Mouse (Mus musculus) layer of hippocampus, adult 11-12 months (tissue): ENCODE data around the gene Srd5a3.
A peak's percentile ranks its signal among the peaks of the same experiment; 100 is the strongest.

Experiments used
- DNase-seq: peaks from one replicate; pipeline ENCODE4 v3.0.0; 2022; ENCODE audit warnings: low spot score

The Srd5a3 gene

DNA sequence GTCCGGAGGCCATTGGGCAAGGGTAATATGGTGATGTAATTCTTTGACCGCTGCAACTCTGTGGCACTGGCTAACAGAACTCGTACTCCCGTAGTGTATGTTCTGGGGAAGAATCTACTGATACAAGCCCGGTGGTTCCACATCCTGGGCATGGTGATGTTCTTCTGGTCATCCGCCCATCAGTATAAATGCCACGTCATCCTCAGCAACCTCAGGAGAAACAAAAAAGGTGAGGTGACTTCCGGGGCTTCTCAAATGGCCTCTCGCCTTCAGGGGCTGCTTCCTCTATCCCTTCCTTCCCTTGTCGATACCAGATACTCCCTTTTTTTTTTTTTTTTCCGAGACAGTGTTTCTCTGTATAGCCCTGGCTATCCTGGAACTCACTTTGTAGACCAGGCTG lies 13.4 kb downstream of the Srd5a3 start:
- no peak for DNase-seq

DNA sequence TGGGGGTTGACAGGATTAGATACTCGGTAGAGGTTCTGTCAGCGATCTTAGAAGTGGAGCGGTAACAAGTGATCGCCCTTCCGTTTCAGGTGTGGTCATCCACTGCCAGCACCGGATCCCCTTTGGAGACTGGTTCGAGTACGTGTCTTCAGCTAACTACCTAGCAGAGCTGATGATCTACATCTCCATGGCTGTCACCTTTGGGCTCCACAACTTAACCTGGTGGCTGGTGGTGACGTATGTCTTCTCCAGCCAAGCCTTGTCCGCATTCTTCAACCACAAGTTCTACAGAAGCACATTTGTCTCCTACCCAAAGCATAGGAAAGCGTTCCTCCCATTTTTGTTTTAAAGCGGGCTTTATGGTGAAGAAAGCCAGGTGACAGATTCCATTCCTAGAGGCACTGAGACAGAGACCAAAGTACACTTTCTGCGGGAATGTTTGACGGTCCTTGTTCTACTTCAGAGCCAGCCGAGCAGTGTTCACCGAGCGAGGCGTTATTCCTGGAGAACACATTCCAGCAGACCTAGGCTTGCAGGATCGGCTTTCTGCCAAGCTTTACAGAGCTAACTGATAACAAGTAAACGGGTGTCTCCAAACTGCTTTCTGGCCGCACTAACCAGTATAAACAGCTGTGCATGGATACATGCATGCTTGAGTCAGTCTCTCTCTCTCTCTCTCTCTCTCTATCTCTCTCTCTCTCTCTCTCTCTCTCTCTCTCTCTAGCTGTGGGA lies 14.5 kb downstream of the Srd5a3 start:
- DNase-seq = no peak

DNA sequence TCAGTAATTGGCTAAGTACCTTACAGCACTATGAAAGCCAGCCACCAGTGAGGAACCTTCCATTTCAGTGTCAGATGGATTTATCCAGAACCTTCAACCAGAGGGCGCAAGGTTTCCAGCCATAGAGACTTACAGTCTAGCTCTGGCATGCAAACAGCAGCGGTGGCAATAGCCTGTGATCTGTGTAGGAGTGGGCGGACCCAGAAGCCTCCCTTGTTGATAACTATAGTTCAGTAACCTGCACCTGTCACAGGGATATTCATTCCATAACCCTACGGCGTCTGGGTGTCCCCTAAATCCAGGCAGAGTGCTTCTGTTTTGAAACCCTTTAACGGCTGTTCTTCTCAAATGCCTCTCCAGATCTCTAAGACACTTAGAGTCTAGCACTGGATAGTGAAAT lies 19.5 kb downstream of the Srd5a3 start:
- DNase-seq = no peak

- DNase-seq = no peak
Measured at GRCm38 (mm10) chr5:76160086-76160485, 20.0 kb downstream of the Srd5a3 start.

DNA sequence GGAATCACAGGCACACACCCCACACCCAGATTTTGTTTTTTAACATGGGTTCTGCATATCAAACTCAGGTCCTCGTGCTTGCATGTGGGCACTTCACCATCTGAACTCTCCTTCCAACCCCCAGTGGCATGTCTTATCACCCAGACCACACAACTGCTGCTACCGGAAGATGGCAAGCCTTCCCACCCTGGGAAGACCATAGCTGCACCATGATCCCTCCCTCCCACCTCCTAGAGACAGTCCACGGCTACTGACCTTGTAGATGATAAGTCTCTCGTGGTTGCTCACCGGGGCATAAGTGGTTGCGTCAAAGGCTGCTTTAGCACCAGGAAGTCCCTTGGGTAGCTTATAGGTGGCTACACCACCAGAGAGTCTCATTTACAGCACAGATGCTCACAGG lies 21.4 kb downstream of the Srd5a3 start:
- no peak for DNase-seq

- DNase-seq = no peak
Measured at GRCm38 (mm10) chr5:76162926-76163325, 22.9 kb downstream of the Srd5a3 start.

DNA sequence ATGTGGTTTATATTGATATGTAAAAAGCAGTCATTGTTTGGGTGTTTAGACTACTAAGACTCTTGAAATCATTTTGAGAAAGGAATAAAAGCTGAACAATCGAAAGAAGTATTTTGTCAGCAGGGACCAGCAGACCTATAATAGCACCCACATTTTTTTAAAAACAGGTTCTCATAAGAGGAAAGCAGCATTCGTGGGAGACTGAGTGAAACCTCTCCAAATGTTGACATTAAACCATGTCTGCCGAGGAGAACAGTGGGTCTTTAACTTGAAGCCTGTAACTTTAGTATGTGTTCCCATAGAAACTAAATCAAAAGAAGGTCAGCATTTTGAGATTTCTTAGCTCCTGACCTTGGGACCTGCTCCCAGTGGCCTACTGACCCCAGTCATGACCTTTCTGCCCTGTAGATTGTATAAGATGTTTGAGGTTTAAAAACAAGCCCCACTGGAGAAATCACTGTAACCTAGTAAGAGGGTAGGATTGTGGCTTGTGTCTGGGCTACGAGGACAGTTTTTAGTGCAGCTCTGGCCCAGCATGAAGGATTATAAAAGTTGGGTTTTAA lies 23.8 kb downstream of the Srd5a3 start:
- no peak for DNase-seq

GRCm38 (mm10) chr5:76164827-76165226 lies 24.8 kb downstream of the Srd5a3 start:
- no peak for DNase-seq

- no peak for DNase-seq
Measured at GRCm38 (mm10) chr5:76170522-76170921, 30.5 kb downstream of the Srd5a3 start.

DNA sequence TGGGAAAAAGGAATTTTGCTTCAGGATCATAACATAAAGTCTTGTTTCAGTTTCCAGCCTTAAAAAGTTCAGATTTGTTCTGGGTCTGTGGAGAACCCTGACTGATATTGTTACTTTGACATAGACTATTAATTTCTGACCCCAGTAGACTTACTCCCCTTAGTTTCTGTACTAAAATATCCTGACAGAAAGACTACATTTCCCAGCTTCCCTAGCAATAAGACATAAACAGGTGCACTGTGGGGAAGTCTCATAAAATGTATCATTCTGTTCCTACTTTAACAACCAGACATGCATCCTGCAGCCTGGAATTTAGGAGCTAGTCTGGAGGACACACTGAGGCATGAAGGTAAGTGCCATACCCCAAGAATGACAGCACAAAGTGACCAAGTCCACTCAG lies 31.0 kb downstream of the Srd5a3 start:
- DNase-seq = no peak

- no peak for DNase-seq
Measured at GRCm38 (mm10) chr5:76175051-76175450, 35.0 kb downstream of the Srd5a3 start.

GRCm38 (mm10) chr5:76176411-76176810 lies 36.3 kb downstream of the Srd5a3 start:
- DNase-seq = no peak

DNA sequence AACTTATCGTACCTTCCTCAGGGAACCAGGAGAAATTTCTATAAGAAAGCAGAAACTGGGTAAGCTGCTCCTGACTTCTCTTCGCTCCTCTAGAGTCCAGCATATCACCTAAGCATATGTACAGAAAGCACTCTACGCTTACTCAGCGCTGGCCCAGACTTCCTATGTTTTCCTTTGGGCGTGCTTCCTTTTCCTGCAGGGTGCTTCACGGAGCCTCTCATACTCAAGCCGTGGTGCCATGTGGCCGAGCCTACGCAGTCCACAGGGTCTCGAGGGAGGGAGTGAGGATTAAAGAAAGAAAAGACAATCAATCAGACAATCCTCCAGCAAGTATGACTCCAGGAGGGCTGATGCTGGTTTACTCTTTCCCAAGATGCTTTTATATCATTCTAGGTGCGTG lies 36.8 kb downstream of the Srd5a3 start:
- no peak for DNase-seq

- no peak for DNase-seq
Measured at GRCm38 (mm10) chr5:76177664-76178063, 37.6 kb downstream of the Srd5a3 start.

GRCm38 (mm10) chr5:76179171-76179570 lies 39.1 kb downstream of the Srd5a3 start:
- no peak for DNase-seq

- DNase-seq = no peak
Measured at GRCm38 (mm10) chr5:76179791-76180190, 39.7 kb downstream of the Srd5a3 start.

DNA sequence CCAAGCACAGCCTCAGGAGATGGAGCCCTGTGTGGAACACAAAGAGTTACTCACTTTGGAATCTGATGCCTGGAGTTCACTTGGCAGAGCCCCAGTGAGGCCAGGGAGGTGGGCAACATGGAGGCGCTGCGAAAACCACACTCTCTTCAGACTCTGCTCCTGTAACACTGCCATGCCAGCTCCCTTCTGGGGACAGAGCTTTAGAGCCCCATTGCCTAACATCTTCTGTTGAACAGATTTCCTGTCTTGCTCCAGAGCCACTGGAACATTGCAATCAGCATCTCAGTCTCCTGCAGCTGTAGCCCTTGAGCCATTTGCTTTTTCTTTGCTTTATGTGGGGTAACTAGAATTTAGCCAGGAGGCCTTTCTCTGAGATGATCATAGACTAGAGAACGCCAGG lies 42.3 kb downstream of the Srd5a3 start:
- DNase-seq = no peak

GRCm38 (mm10) chr5:76183043-76183749 lies 43.1 kb downstream of the Srd5a3 start:
- no peak for DNase-seq

DNA sequence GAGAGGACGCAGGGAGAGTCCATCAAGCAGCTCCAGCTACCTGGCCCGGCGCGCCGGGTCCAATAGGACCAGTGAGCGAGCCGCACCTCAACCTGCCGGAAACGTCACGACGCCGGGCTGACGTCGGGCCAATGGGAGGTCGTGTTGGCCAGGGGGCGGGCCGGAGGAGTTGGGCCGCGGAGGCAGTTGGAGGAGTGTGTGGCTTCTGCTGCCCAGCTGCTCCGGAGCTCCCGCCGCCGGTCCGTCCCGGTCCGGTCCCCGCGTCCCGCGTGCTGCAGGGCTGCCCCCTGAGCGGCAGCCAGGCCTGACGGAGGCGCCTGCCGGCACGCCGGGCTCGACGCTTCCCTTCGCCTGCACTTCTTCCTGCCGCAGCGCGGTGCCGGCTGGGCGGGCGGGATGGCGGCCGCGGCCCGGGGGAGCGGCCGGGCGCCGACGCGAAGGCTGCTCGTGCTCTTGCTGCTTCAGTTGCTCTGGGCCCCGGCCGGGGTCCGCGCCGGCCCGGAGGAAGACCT lies 43.7 kb downstream of the Srd5a3 start, which contains the start of gene Tmem165:
Tmem165 (plus strand) TSS at position 131 of the 512 bp plus-strand sequence.
- DNase-seq = peak; percentile 94

DNA sequence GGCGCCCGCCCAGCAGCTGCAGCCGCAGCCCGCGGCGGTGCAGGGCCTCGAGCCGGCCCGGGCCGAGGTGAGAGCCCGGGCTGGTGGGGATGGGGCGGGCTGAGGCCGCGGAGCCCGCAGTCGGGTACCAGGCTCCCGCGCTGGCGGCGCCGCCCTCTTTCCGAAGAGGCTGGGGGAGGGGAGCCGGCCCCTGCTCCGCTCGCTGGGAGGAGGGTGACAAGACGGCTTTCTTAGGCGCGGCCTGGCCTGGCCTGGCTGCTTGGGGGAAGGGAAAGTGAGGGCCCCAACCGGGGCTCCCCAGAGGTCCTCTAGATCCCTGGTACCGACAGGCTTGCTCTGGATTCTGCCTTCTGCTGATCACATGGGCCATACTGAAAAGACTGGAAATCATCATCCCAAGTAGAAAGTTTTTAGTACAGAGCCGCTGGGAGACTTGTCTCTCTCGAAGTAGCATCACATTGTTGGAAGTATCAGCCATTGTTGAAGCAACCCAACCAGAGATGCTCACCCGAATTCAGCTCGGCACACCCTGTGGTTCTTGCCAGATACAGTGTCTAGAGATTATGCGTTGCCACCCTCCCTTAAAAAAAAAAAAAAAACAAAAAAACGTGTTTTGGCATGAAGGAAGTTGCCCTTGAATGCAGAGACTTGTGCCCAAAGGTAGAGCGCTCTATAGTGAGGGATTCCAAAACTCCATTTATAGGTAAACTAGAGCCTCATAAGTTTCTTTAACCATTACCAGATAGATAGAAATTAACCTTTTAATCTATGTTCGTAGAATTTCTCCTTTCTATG lies 44.4 kb downstream of the Srd5a3 start:
- peak; percentile 43 for DNase-seq

GRCm38 (mm10) chr5:76187885-76188284 lies 47.8 kb downstream of the Srd5a3 start:
- no peak for DNase-seq

DNA sequence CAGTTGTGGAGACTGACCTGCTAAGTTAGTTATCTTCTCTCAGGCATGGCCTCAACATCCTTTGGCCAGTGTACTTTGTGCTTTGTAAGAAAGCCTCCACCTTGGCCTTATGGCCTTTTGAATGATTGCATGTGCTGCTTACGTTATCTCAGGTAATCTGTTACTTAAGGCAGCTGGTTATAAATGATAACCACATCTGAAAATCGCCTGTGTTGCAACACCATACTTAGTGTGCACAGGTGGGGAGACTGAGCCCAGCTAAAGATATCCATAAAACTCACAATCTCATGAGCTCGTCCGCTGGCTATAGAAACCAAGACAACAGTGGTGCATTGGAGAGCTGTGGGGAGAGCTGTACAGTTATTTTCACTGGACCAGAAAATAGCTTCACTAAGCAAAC lies 50.5 kb downstream of the Srd5a3 start:
- DNase-seq = no peak
